Mouse (Mus musculus): Measurements from ENCODE around the gene Shisa6. TPM values are rescaled to one million over a fixed set of nuclear protein-coding genes. Genes with fewer than 3 reads are reported as not detected.

Shisa6 gene
- polyA plus RNA-seq, 1 experiment from 2014 or later = 1.4 TPM

GRCm38 (mm10) chr11:66312764-66313163 is 213.0 kb downstream of the Shisa6 start:
- no peak overlapping the region for H3K4me2 ChIP-seq
- H3K9ac ChIP-seq (ENCODE audit: low read length) = no peak overlapping the region
- H3K4me3 ChIP-seq (ENCODE audit: low read depth, low read length) = no peak overlapping the region
- no peak for DNase-seq (ENCODE audit: low spot score, missing footprints)
- H3K36me3 ChIP-seq (ENCODE audit: control insufficient read depth, insufficient read depth, low read length) = no peaks in the 10 kb centered on the region
- no peaks in the 10 kb centered on the region for H3K27me3 ChIP-seq (ENCODE audit: control insufficient read depth, insufficient read depth, low read length)
- H3K4me1 ChIP-seq (ENCODE audit: control insufficient read depth, insufficient read depth, low read length) = no peaks in the 10 kb centered on the region
- H3K27ac ChIP-seq (ENCODE audit: low read depth, low read length) = no peak overlapping the region
- H3K9me3 ChIP-seq (ENCODE audit: control insufficient read depth, low read length) = no peaks in the 10 kb centered on the region
- 79% methylated on average over 7 of the region's 7 CpGs for WGBS
- no peak for ATAC-seq (ENCODE audit: low FRiP score)

- no peak overlapping the region for H3K9ac ChIP-seq (ENCODE audit: low read length)
- H3K9me3 ChIP-seq (ENCODE audit: control insufficient read depth, low read length) = no peaks in the 10 kb centered on the region
- peaks cover 2% of the 10 kb centered on the region; the same call in 1 of the 2 replicates for H3K4me1 ChIP-seq (ENCODE audit: control insufficient read depth, insufficient read depth, low read length)
- DNase-seq (ENCODE audit: low spot score, missing footprints) = no peak
- H3K27me3 ChIP-seq (ENCODE audit: control insufficient read depth, insufficient read depth, low read length) = no peaks in the 10 kb centered on the region
- peak; percentile 71; the same call in 1 of the 2 replicates for ATAC-seq (ENCODE audit: low FRiP score)
- H3K4me2 ChIP-seq = no peak overlapping the region
- no peaks in the 10 kb centered on the region for H3K36me3 ChIP-seq (ENCODE audit: control insufficient read depth, insufficient read depth, low read length)
- WGBS = 66% methylated on average over 1 of the region's 1 CpGs
- no peak overlapping the region for H3K4me3 ChIP-seq (ENCODE audit: low read depth, low read length)
- no peak overlapping the region for H3K27ac ChIP-seq (ENCODE audit: low read depth, low read length)
Measured at GRCm38 (mm10) chr11:66304396-66304795, 221.4 kb downstream of the Shisa6 start.

GRCm38 (mm10) chr11:66274707-66275081 is 251.1 kb downstream of the Shisa6 start:
- ATAC-seq (ENCODE audit: low FRiP score) (no peak), DNase-seq (ENCODE audit: low spot score, missing footprints) (no peak)
- Histone ChIP-seq H3K27ac (ENCODE audit: low read depth, low read length) (no peak overlapping the region), H3K4me1 (ENCODE audit: control insufficient read depth, insufficient read depth, low read length) (no peaks in the 10 kb centered on the region; the same call in 1 of the 2 replicates), H3K36me3 (ENCODE audit: control insufficient read depth, insufficient read depth, low read length) (no peaks in the 10 kb centered on the region), H3K27me3 (ENCODE audit: control insufficient read depth, insufficient read depth, low read length) (no peaks in the 10 kb centered on the region), H3K9me3 (ENCODE audit: control insufficient read depth, low read length) (no peaks in the 10 kb centered on the region), H3K4me2 (no peak overlapping the region), H3K9ac (ENCODE audit: low read length) (no peak overlapping the region), H3K4me3 (ENCODE audit: low read depth, low read length) (no peak overlapping the region)
- 87% methylated on average over 2 of the region's 2 CpGs for WGBS

- Histone ChIP-seq H3K4me1 (ENCODE audit: control insufficient read depth, insufficient read depth, low read length) (no peaks in the 10 kb centered on the region; the same call in 1 of the 2 replicates), H3K9me3 (ENCODE audit: control insufficient read depth, low read length) (no peaks in the 10 kb centered on the region), H3K27ac (ENCODE audit: low read depth, low read length) (no peak overlapping the region), H3K4me2 (no peak overlapping the region), H3K27me3 (ENCODE audit: control insufficient read depth, insufficient read depth, low read length) (no peaks in the 10 kb centered on the region), H3K9ac (ENCODE audit: low read length) (no peak overlapping the region), H3K4me3 (ENCODE audit: low read depth, low read length) (no peak overlapping the region), H3K36me3 (ENCODE audit: control insufficient read depth, insufficient read depth, low read length) (no peaks in the 10 kb centered on the region)
- WGBS = 79% methylated on average over 8 of the region's 8 CpGs
- DNase-seq (ENCODE audit: low spot score, missing footprints) (no peak), ATAC-seq (ENCODE audit: low FRiP score) (no peak)
Measured at GRCm38 (mm10) chr11:66273904-66274706, 251.7 kb downstream of the Shisa6 start.

- H3K27me3 ChIP-seq (ENCODE audit: control insufficient read depth, insufficient read depth, low read length) = no peaks in the 10 kb centered on the region
- no peak overlapping the region for H3K9ac ChIP-seq (ENCODE audit: low read length)
- no peak overlapping the region for H3K27ac ChIP-seq (ENCODE audit: low read depth, low read length)
- H3K9me3 ChIP-seq (ENCODE audit: control insufficient read depth, low read length) = no peaks in the 10 kb centered on the region
- H3K4me3 ChIP-seq (ENCODE audit: low read depth, low read length) = no peak overlapping the region
- ATAC-seq (ENCODE audit: low FRiP score) (no peak), DNase-seq (ENCODE audit: low spot score, missing footprints) (no peak)
- 17% methylated on average over 3 of the region's 3 CpGs for WGBS
- no peaks in the 10 kb centered on the region for H3K4me1 ChIP-seq (ENCODE audit: control insufficient read depth, insufficient read depth, low read length)
- no peak overlapping the region for H3K4me2 ChIP-seq
- H3K36me3 ChIP-seq (ENCODE audit: control insufficient read depth, insufficient read depth, low read length) = no peaks in the 10 kb centered on the region
Measured at GRCm38 (mm10) chr11:66267029-66267428, 258.7 kb downstream of the Shisa6 start.

- Histone ChIP-seq H3K36me3 (ENCODE audit: control insufficient read depth, insufficient read depth, low read length) (no peaks in the 10 kb centered on the region), H3K27ac (ENCODE audit: low read depth, low read length) (no peak overlapping the region), H3K27me3 (ENCODE audit: control insufficient read depth, insufficient read depth, low read length) (no peaks in the 10 kb centered on the region), H3K9me3 (ENCODE audit: control insufficient read depth, low read length) (no peaks in the 10 kb centered on the region), H3K9ac (ENCODE audit: low read length) (no peak overlapping the region), H3K4me1 (ENCODE audit: control insufficient read depth, insufficient read depth, low read length) (no peaks in the 10 kb centered on the region), H3K4me2 (no peak overlapping the region), H3K4me3 (ENCODE audit: low read depth, low read length) (no peak overlapping the region)
- 76% methylated on average over 1 of the region's 1 CpGs for WGBS
- no peak for ATAC-seq (ENCODE audit: low FRiP score)
- no peak for DNase-seq (ENCODE audit: low spot score, missing footprints)
Measured at GRCm38 (mm10) chr11:66265336-66265990, 260.3 kb downstream of the Shisa6 start.

GRCm38 (mm10) chr11:66260205-66260604 is 265.6 kb downstream of the Shisa6 start:
- no peaks in the 10 kb centered on the region for H3K4me1 ChIP-seq (ENCODE audit: control insufficient read depth, insufficient read depth, low read length)
- H3K36me3 ChIP-seq (ENCODE audit: control insufficient read depth, insufficient read depth, low read length) = no peaks in the 10 kb centered on the region
- no peak overlapping the region for H3K9ac ChIP-seq (ENCODE audit: low read length)
- H3K27ac ChIP-seq (ENCODE audit: low read depth, low read length) = no peak overlapping the region
- H3K27me3 ChIP-seq (ENCODE audit: control insufficient read depth, insufficient read depth, low read length) = no peaks in the 10 kb centered on the region
- DNase-seq (ENCODE audit: low spot score, missing footprints) = no peak
- no peak overlapping the region for H3K4me3 ChIP-seq (ENCODE audit: low read depth, low read length)
- ATAC-seq (ENCODE audit: low FRiP score) = no peak
- 82% methylated on average over 2 of the region's 2 CpGs for whole genome bisulfite sequencing
- no peak overlapping the region for H3K4me2 ChIP-seq
- no peaks in the 10 kb centered on the region for H3K9me3 ChIP-seq (ENCODE audit: control insufficient read depth, low read length)

- Histone ChIP-seq H3K4me2 (no peak overlapping the region), H3K27ac (ENCODE audit: low read depth, low read length) (no peak overlapping the region), H3K9ac (ENCODE audit: low read length) (no peak overlapping the region), H3K9me3 (ENCODE audit: control insufficient read depth, low read length) (no peaks in the 10 kb centered on the region), H3K4me3 (ENCODE audit: low read depth, low read length) (no peak overlapping the region), H3K4me1 (ENCODE audit: control insufficient read depth, insufficient read depth, low read length) (no peaks in the 10 kb centered on the region), H3K27me3 (ENCODE audit: control insufficient read depth, insufficient read depth, low read length) (no peaks in the 10 kb centered on the region), H3K36me3 (ENCODE audit: control insufficient read depth, insufficient read depth, low read length) (no peaks in the 10 kb centered on the region)
- peak; percentile 92 for DNase-seq (ENCODE audit: low spot score, missing footprints)
- 27% methylated on average over 3 of the region's 3 CpGs for WGBS
- ATAC-seq (ENCODE audit: low FRiP score) = no peak
Measured at GRCm38 (mm10) chr11:66258851-66259250, 266.9 kb downstream of the Shisa6 start.

GRCm38 (mm10) chr11:66247115-66247514 is 278.6 kb downstream of the Shisa6 start:
- Histone ChIP-seq H3K36me3 (ENCODE audit: control insufficient read depth, insufficient read depth, low read length) (no peaks in the 10 kb centered on the region), H3K4me2 (no peak overlapping the region), H3K9ac (ENCODE audit: low read length) (no peak overlapping the region), H3K9me3 (ENCODE audit: control insufficient read depth, low read length) (no peaks in the 10 kb centered on the region), H3K27ac (ENCODE audit: low read depth, low read length) (no peak overlapping the region), H3K27me3 (ENCODE audit: control insufficient read depth, insufficient read depth, low read length) (no peaks in the 10 kb centered on the region), H3K4me3 (ENCODE audit: low read depth, low read length) (no peak overlapping the region), H3K4me1 (ENCODE audit: control insufficient read depth, insufficient read depth, low read length) (no peaks in the 10 kb centered on the region)
- DNase-seq (ENCODE audit: low spot score, missing footprints) (no peak), ATAC-seq (ENCODE audit: low FRiP score) (no peak)
- WGBS = 81% methylated on average over 5 of the region's 5 CpGs
